Mouse (Mus musculus) CD4-positive, CD25-positive, alpha-beta regulatory T cell, adult 9 weeks (primary cell): Measurements from ENCODE around the gene Map9. TPM values are rescaled to one million over a fixed set of nuclear protein-coding genes. Genes with fewer than 3 reads are reported as not detected.

ENCODE experiments used
- polyA plus RNA-seq: library from polyadenylated mRNA; unstranded; fragments of 100-300 nt; shearing (Covaris generic); gene quantifications from one replicate; pipeline ENCODE4 v1.2.1, GENCODE M21; 2017

The Map9 gene
- polyA plus RNA-seq, result 1.0 TPM

GRCm38 (mm10) chr3:82357797-82358524, at the start of gene Map9:
Map9 (plus strand) TSS chr3:82358044.

Other genes with a start within 250 kb of the Map9 start
- 17.0 TPM for gene Gucy1a1, start 212.3 kb upstream of the Map9 start, polyA plus RNA-seq
- gene Npy2r, start 190.0 kb downstream of the Map9 start, polyA plus RNA-seq, result not detected